Mouse (Mus musculus) embryonic fibroblast, embryonic 13.5 days (primary cell): ENCODE data around the gene Sowaha. TPM values are rescaled to one million over a fixed set of nuclear protein-coding genes. Genes with fewer than 3 reads are reported as not detected.

Source experiments
- H3K27ac ChIP-seq: 2 replicates; pipeline ENCODE4 v1.5.1; 2012; ENCODE audit warnings: low read length, control low read depth, inconsistent platforms; ENCODE audit not compliant: insufficient read depth
- H3K4me1 ChIP-seq: 2 replicates; pipeline ENCODE4 v1.6.1; 2011; ENCODE audit warnings: low read length; ENCODE audit not compliant: control insufficient read depth, insufficient read depth
- H3K4me3 ChIP-seq: 2 replicates; pipeline ENCODE4 v1.5.1; 2011; ENCODE audit warnings: mild to moderate bottlenecking, control low read depth, low read length; ENCODE audit not compliant: insufficient read depth
- CTCF ChIP-seq: IDR thresholded peaks from 2 replicates; pipeline ENCODE4 v1.5.1; 2011; ENCODE audit warnings: mild to moderate bottlenecking, control low read depth, low read length, moderate library complexity, borderline replicate concordance; ENCODE audit not compliant: insufficient read depth
- POLR2A ChIP-seq: IDR thresholded peaks from 2 replicates; pipeline ENCODE4 v1.6.1; 2011; ENCODE audit warnings: low read depth, mild to moderate bottlenecking, control low read depth, low read length, moderate library complexity
- polyA plus RNA-seq: library from polyadenylated mRNA; stranded (reverse); fragments of >200 nt; gene quantifications from 2 replicates; pipeline ENCODE4 v1.2.4, GENCODE M21; 2011; ENCODE audit warnings: low read depth; ENCODE audit not compliant: missing spikeins, insufficient read length

Sowaha gene
- polyA plus RNA-seq, 1 experiment: not detected

DNA sequence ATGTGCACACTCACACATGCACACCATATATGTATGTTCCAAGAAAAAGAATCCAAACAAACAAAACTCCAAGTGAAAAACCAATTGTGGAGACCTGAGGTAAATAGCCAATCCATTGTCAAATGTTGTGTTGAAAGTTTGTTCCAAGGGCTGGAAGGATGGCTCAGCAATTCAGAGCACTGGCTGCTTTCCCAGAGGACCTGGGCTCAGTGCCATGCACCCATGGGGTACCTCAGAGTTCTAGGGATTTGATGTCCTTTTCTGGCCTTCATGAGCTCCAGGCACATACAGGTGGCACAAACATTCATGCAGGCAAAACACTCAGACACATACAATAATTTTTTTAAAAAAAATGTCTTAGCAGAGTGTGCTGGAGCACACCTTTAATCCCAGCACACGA lies 31.5 kb downstream of the Sowaha start:
- Histone ChIP-seq H3K4me3 (no peak overlapping the region), H3K27ac (no peak overlapping the region), H3K4me1 (no peaks in the 10 kb centered on the region)
- TF ChIP-seq POLR2A (no peak), CTCF (no peak)

DNA sequence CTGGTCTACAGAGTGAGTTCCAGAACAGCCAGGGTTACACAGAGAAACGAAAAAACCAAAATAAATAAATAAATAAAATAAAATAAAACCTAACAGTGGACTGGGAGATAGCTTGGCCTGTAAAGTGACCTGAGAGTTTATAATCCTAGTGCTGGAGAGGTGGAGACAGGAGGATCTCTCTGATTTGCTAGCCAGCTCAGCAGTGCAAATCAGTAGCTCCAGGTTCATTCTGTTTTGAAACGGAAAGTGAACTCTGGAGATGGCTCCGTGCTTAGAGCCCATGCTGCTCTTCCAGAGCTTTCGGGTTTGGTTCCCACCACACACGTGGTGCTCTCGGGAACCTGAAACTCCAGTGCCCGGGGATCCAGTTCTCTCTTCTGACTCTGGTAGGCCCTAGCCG lies 32.1 kb downstream of the Sowaha start:
- Histone ChIP-seq H3K4me1 (no peaks in the 10 kb centered on the region), H3K27ac (no peak overlapping the region), H3K4me3 (no peak overlapping the region)
- no peak for TF ChIP-seq POLR2A
- TF ChIP-seq CTCF: no peak

- no peak for TF ChIP-seq CTCF
- TF ChIP-seq POLR2A: no peak
- no peak overlapping the region for H3K27ac ChIP-seq
- no peaks in the 10 kb centered on the region for H3K4me1 ChIP-seq
- H3K4me3 ChIP-seq: no peak overlapping the region
Observed at GRCm38 (mm10) chr11:53446183-53446582, 33.9 kb downstream of the Sowaha start.

DNA sequence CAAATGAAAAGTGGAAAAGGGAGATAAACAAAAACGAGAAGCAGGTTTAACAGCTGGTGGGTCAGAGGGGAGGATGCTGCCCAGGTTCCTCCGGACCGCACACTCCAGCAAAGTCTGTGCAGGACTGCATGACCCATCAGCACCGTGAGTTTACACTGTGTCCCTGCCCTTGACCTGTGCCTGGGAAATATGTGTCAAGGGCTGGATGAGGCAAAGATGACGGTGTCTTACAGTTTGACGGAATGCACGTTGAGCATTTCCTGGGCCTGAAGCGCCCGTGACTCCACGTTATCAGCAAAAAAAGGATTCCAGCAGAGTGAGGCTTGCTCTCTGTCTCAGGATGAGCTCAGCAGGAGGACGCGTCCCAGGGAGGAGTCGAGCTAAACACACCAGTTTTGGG lies 34.5 kb downstream of the Sowaha start:
- no peaks in the 10 kb centered on the region for H3K4me1 ChIP-seq
- H3K4me3 ChIP-seq: no peak overlapping the region
- TF ChIP-seq CTCF: no peak
- TF ChIP-seq POLR2A: no peak
- no peak overlapping the region for H3K27ac ChIP-seq

DNA sequence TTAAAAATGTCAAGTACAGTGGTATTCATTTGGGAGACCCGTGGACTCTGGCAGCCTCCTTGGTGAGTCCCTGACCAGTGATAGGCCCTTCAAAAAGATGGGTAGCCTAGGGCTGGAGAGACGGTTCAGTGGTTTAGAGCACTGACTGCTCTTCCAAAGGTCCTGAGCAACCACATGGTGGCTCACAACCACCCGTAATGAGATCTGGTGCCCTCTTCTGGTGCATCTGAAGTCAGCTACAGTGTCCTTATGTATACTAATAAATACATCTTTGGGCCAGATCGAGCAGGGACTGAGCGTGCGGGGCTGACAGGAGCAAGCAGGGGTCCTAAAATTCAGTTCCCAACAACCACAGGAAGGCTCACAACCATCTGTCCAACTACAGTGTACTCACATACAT lies 36.2 kb downstream of the Sowaha start:
- H3K4me3 ChIP-seq: no peak overlapping the region
- peak; percentile 32; the same call in 1 of the 2 replicates for TF ChIP-seq CTCF
- no peak for TF ChIP-seq POLR2A
- no peak overlapping the region for H3K27ac ChIP-seq
- no peaks in the 10 kb centered on the region for H3K4me1 ChIP-seq

- H3K27ac ChIP-seq: no peak overlapping the region
- TF ChIP-seq POLR2A (no peak), CTCF (no peak)
- H3K4me3 ChIP-seq: no peak overlapping the region
- H3K4me1 ChIP-seq: no peaks in the 10 kb centered on the region
Observed at GRCm38 (mm10) chr11:53441921-53442320, 38.2 kb downstream of the Sowaha start.

DNA sequence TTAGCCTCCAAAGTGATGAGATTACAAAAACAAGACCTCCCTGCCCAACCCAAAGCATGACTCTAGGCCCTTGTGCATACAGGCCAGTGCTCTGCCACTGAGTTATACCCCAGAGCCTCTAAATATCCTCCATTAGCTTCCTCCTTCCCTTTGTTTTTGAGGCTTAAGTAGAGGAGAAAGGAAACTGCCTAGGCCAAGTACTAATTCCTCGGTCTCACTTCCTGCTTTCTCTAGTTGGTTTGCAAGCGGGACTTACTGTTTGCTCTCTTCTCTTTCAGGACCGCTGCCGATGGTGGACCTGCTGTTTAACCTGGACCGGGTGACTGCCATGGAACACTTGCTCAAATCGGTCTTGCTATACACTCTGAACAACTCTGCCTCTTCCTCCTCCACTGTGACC lies 43.7 kb downstream of the Sowaha start:
- TF ChIP-seq POLR2A (no peak), CTCF (no peak)
- Histone ChIP-seq H3K4me3 (no peak overlapping the region), H3K27ac (no peak overlapping the region), H3K4me1 (no peaks in the 10 kb centered on the region)

- no peaks in the 10 kb centered on the region for H3K4me1 ChIP-seq
- TF ChIP-seq CTCF: no peak
- TF ChIP-seq POLR2A: no peak
- no peak overlapping the region for H3K4me3 ChIP-seq
- H3K27ac ChIP-seq: no peak overlapping the region
Observed at GRCm38 (mm10) chr11:53435504-53435903, 44.6 kb downstream of the Sowaha start.

GRCm38 (mm10) chr11:53433057-53433456 lies 47.0 kb downstream of the Sowaha start:
- Histone ChIP-seq H3K4me1 (peaks cover 4% of the 10 kb centered on the region; the same call in 1 of the 2 replicates), H3K27ac (no peak overlapping the region), H3K4me3 (no peak overlapping the region)
- TF ChIP-seq CTCF (no peak), POLR2A (no peak)

GRCm38 (mm10) chr11:53431347-53432056 lies 48.6 kb downstream of the Sowaha start:
- no peak for TF ChIP-seq CTCF
- TF ChIP-seq POLR2A: no peak
- peaks cover 4% of the 10 kb centered on the region; the same call in 1 of the 2 replicates for H3K4me1 ChIP-seq
- peak overlapping the region; percentile 33 for H3K4me3 ChIP-seq
- peak overlapping the region; percentile 12; the same call in 1 of the 2 replicates for H3K27ac ChIP-seq
